Mouse (Mus musculus) hindbrain, embryonic 15.5 days (tissue): ENCODE results near the gene Tenm3. TPM values are rescaled to one million over a fixed set of nuclear protein-coding genes. Genes with fewer than 3 reads are reported as not detected.

Experiments used
- ATAC-seq: fragments of 200-750 bp; cut with Nextera tagmentation; 2 replicates; pipeline ENCODE4 v1.8.0; 2017; ENCODE audit warnings: low read depth, moderate number of reproducible peaks, moderate TSS enrichment; ENCODE audit not compliant: low FRiP score
- H3K27ac ChIP-seq: fragments of 300-500 bp; sonication (generic); replicated peaks from 2 replicates; pipeline ENCODE4 v1.5.1; 2015; ENCODE audit warnings: mild to moderate bottlenecking, inconsistent platforms
- H3K27me3 ChIP-seq: fragments of 300-500 bp; sonication (generic); 2 replicates; pipeline ENCODE4 v1.6.1; 2015; ENCODE audit warnings: control low read depth, inconsistent platforms
- H3K36me3 ChIP-seq: fragments of 300-500 bp; sonication (generic); 2 replicates; pipeline ENCODE4 v1.6.1; 2015; ENCODE audit warnings: control low read depth, inconsistent platforms
- H3K4me1 ChIP-seq: fragments of 300-500 bp; sonication (generic); replicated peaks from 2 replicates; pipeline ENCODE4 v1.6.1; 2015; ENCODE audit warnings: control low read depth, inconsistent platforms
- H3K4me2 ChIP-seq: fragments of 300-500 bp; sonication (generic); 2 replicates; pipeline ENCODE4 v1.6.1; 2015; ENCODE audit warnings: moderate library complexity, mild to moderate bottlenecking, inconsistent platforms
- H3K4me3 ChIP-seq: fragments of 300-500 bp; sonication (generic); 2 replicates; pipeline ENCODE4 v1.5.1; 2015; ENCODE audit warnings: mild to moderate bottlenecking, inconsistent platforms
- H3K9ac ChIP-seq: fragments of 300-500 bp; sonication (generic); 2 replicates; pipeline ENCODE4 v1.6.1; 2015; ENCODE audit warnings: inconsistent platforms
- H3K9me3 ChIP-seq: fragments of 300-500 bp; sonication (generic); 2 replicates; pipeline ENCODE4 v1.6.1; 2016; ENCODE audit warnings: control low read depth, inconsistent platforms
- WGBS: fragments of 180-500 bp; shearing (Covaris S2); methylation state at CpG from one replicate; pipeline ENCODE4 v1.1.7; 2015; 5-methylcytosine and 5-hydroxymethylcytosine counted together
- polyA plus RNA-seq: library from polyadenylated mRNA; unstranded; fragments of >200 nt; fragmentation: Nextera tagmentation; extraction: Ambion mirVana; gene quantifications from 2 replicates; pipeline ENCODE4 v1.2.1, GENCODE M21; 2015

Tenm3 gene
- polyA plus RNA-seq, 1 experiment from 2014 or later, result 32.7 TPM

GRCm38 (mm10) chr8:48842516-48842990, 1.2 kb downstream of the Tenm3 start:
- peak; percentile 4 for ATAC-seq
- H3K4me1 ChIP-seq, result peaks cover 29% of the 10 kb centered on the region
- peak overlapping the region; percentile 94 for H3K4me2 ChIP-seq
- H3K27me3 ChIP-seq, result peaks cover 21% of the 10 kb centered on the region
- peak overlapping the region; percentile 84 for H3K4me3 ChIP-seq
- WGBS, result 0% methylated on average over 8 of the region's 11 CpGs
- no peaks in the 10 kb centered on the region for H3K36me3 ChIP-seq
- H3K9me3 ChIP-seq, result no peaks in the 10 kb centered on the region
- peak overlapping the region; percentile 62 for H3K9ac ChIP-seq
- peak overlapping the region; percentile 83 for H3K27ac ChIP-seq

DNA sequence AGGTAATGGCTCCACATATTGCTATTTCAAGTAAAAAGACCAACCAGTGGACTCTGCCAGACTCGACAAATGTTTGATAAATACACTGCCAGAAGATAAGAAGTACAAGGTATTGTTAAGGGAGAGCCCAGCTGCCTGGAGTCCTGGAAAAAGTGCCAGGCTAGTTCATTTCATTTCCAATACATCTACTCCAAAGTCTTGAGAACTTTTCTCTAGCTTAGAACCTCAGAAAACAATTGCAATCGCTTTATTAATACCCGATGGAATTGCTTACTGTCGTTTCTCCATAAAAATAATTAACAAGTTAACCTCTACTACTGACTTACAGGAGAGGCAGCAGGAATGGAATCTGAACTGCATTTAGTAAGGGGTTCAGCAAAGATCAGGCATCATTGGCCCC, 1.7 kb downstream of the Tenm3 start:
- Histone ChIP-seq H3K27ac (no peak overlapping the region), H3K27me3 (peaks cover 21% of the 10 kb centered on the region), H3K4me1 (peaks cover 29% of the 10 kb centered on the region), H3K4me2 (peak overlapping the region; percentile 94), H3K9ac (no peak overlapping the region), H3K36me3 (no peaks in the 10 kb centered on the region), H3K9me3 (no peaks in the 10 kb centered on the region), H3K4me3 (peak overlapping the region; percentile 84)
- 8% methylated on average over 4 of the region's 4 CpGs for WGBS
- ATAC-seq, result no peak

- ATAC-seq, result no peak
- Histone ChIP-seq H3K4me2 (no peak overlapping the region), H3K4me3 (no peak overlapping the region), H3K27ac (no peak overlapping the region), H3K9me3 (no peaks in the 10 kb centered on the region), H3K36me3 (no peaks in the 10 kb centered on the region), H3K4me1 (no peaks in the 10 kb centered on the region), H3K27me3 (0 out of 2 replicates have a peak, but pooled peaks cover 3% of the 10 kb centered on the region), H3K9ac (no peak overlapping the region)
- WGBS, result 70% methylated on average over 2 of the region's 2 CpGs
Observed at GRCm38 (mm10) chr8:48835745-48836144, 8.0 kb downstream of the Tenm3 start.

DNA sequence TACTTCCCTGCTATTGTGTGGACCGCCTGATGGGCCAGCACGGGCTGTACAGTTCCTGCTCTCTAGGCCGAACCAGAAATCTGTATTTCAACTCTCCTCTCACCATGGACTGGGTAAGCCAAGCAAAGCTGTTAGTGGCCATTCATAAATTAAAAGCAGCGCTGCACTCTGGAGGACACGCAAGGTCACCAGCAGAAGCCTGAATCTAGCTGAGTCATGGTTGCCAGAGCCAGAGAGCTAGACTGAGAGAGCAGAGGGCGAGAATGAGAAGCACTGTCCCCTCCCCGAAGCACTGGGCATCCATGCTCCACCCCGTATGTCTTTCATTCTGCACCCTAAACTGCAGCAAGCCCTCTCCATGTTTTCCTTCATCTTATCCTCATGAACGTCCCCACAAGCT, 16.3 kb downstream of the Tenm3 start:
- Histone ChIP-seq H3K4me3 (no peak overlapping the region), H3K9ac (no peak overlapping the region), H3K27me3 (no peaks in the 10 kb centered on the region), H3K9me3 (no peaks in the 10 kb centered on the region), H3K4me2 (no peak overlapping the region), H3K36me3 (no peaks in the 10 kb centered on the region), H3K27ac (no peak overlapping the region), H3K4me1 (no peaks in the 10 kb centered on the region)
- ATAC-seq, result no peak
- WGBS, result 71% methylated on average over 9 of the region's 9 CpGs

DNA sequence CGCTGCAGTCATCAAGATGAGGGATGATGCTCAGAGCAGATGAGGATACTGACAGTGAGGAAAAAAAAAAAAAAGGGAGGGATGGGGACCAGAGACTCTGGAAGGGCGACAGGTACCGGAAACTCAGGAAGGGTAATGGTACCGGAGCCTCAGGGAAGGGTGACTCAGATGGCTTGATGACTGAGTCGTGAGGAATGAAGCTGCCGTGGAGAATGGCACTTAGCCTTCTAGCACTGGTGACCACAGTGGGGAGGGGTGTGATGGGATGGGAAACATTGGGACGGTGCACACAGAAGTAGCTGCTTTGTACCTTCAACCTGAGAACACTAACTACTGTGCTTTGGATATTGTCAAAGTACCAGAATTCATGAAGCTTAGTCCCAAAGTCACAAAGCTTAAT, 18.1 kb downstream of the Tenm3 start:
- 96% methylated on average over 7 of the region's 7 CpGs for WGBS
- no peak overlapping the region for H3K9ac ChIP-seq
- H3K4me2 ChIP-seq, result no peak overlapping the region
- H3K36me3 ChIP-seq, result no peaks in the 10 kb centered on the region
- H3K4me1 ChIP-seq, result no peaks in the 10 kb centered on the region
- no peak overlapping the region for H3K27ac ChIP-seq
- no peaks in the 10 kb centered on the region for H3K27me3 ChIP-seq
- H3K9me3 ChIP-seq, result no peaks in the 10 kb centered on the region
- no peak for ATAC-seq
- no peak overlapping the region for H3K4me3 ChIP-seq

- 90% methylated on average over 4 of the region's 4 CpGs for WGBS
Observed at GRCm38 (mm10) chr8:48822291-48822690, 21.5 kb downstream of the Tenm3 start.

GRCm38 (mm10) chr8:48819962-48820361, 23.8 kb downstream of the Tenm3 start:
- H3K27me3 ChIP-seq, result no peaks in the 10 kb centered on the region
- H3K4me2 ChIP-seq, result no peak overlapping the region
- no peaks in the 10 kb centered on the region for H3K4me1 ChIP-seq
- no peaks in the 10 kb centered on the region for H3K9me3 ChIP-seq
- no peak overlapping the region for H3K27ac ChIP-seq
- no peaks in the 10 kb centered on the region for H3K36me3 ChIP-seq
- no peak overlapping the region for H3K9ac ChIP-seq
- 51% methylated on average over 6 of the region's 6 CpGs for WGBS
- no peak overlapping the region for H3K4me3 ChIP-seq
- ATAC-seq, result no peak

More at GRCm38 (mm10) chr8:48822291-48822690, 21.5 kb downstream of the Tenm3 start:
- no peak overlapping the region for H3K9ac ChIP-seq
- H3K27me3 ChIP-seq, result no peaks in the 10 kb centered on the region
- no peak overlapping the region for H3K27ac ChIP-seq
- no peak overlapping the region for H3K4me2 ChIP-seq
- no peak for ATAC-seq
- no peak overlapping the region for H3K4me3 ChIP-seq
- H3K36me3 ChIP-seq, result no peaks in the 10 kb centered on the region
- no peaks in the 10 kb centered on the region for H3K4me1 ChIP-seq
- H3K9me3 ChIP-seq, result no peaks in the 10 kb centered on the region

GRCm38 (mm10) chr8:48819348-48819747, 24.4 kb downstream of the Tenm3 start:
- WGBS, result 74% methylated on average over 5 of the region's 5 CpGs
- no peaks in the 10 kb centered on the region for H3K36me3 ChIP-seq
- H3K27me3 ChIP-seq, result no peaks in the 10 kb centered on the region
- no peak overlapping the region for H3K4me3 ChIP-seq
- no peaks in the 10 kb centered on the region for H3K9me3 ChIP-seq
- H3K4me1 ChIP-seq, result no peaks in the 10 kb centered on the region
- H3K9ac ChIP-seq, result no peak overlapping the region
- no peak overlapping the region for H3K27ac ChIP-seq
- no peak overlapping the region for H3K4me2 ChIP-seq
- no peak for ATAC-seq

DNA sequence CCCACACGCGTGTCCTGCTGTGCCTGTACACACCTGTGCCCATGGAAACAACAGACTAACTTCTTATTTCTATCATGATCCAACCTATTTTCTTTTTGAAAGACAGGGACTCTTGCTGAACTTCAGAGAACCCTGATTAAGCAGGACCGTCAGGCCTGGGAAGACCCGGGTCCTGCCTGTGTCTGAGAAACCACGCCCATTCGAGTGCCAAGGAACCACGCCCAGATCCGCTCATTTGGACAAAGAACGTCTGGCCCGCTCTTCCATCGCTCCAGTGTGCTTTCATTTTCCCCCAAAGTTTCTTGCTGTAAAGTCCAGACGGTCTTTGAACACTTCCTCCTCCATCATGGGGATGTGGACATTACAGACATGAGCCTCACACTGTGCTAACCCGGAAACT, 26.8 kb downstream of the Tenm3 start:
- H3K36me3 ChIP-seq, result no peaks in the 10 kb centered on the region
- H3K9ac ChIP-seq, result no peak overlapping the region
- 55% methylated on average over 13 of the region's 13 CpGs for WGBS
- no peaks in the 10 kb centered on the region for H3K4me1 ChIP-seq
- no peaks in the 10 kb centered on the region for H3K9me3 ChIP-seq
- no peak for ATAC-seq
- H3K27me3 ChIP-seq, result no peaks in the 10 kb centered on the region
- H3K27ac ChIP-seq, result no peak overlapping the region
- H3K4me3 ChIP-seq, result no peak overlapping the region
- H3K4me2 ChIP-seq, result no peak overlapping the region

GRCm38 (mm10) chr8:48812196-48812741, 31.5 kb downstream of the Tenm3 start:
- H3K27ac ChIP-seq, result no peak overlapping the region
- H3K36me3 ChIP-seq, result no peaks in the 10 kb centered on the region
- H3K27me3 ChIP-seq, result no peaks in the 10 kb centered on the region
- no peak overlapping the region for H3K4me2 ChIP-seq
- no peaks in the 10 kb centered on the region for H3K9me3 ChIP-seq
- 96% methylated on average over 1 of the region's 1 CpGs for WGBS
- no peak overlapping the region for H3K4me3 ChIP-seq
- no peak for ATAC-seq
- H3K4me1 ChIP-seq, result no peaks in the 10 kb centered on the region
- H3K9ac ChIP-seq, result no peak overlapping the region

- Histone ChIP-seq H3K4me2 (no peak overlapping the region), H3K9me3 (no peaks in the 10 kb centered on the region), H3K9ac (no peak overlapping the region), H3K4me1 (no peaks in the 10 kb centered on the region), H3K27me3 (no peaks in the 10 kb centered on the region), H3K36me3 (no peaks in the 10 kb centered on the region), H3K27ac (no peak overlapping the region), H3K4me3 (no peak overlapping the region)
- no peak for ATAC-seq
- 77% methylated on average over 1 of the region's 1 CpGs for WGBS
Observed at GRCm38 (mm10) chr8:48810615-48811014, 33.1 kb downstream of the Tenm3 start.

GRCm38 (mm10) chr8:48809104-48809503, 34.6 kb downstream of the Tenm3 start:
- no peaks in the 10 kb centered on the region for H3K9me3 ChIP-seq
- H3K36me3 ChIP-seq, result no peaks in the 10 kb centered on the region
- no peaks in the 10 kb centered on the region for H3K27me3 ChIP-seq
- WGBS, result 75% methylated on average over 3 of the region's 3 CpGs
- no peaks in the 10 kb centered on the region for H3K4me1 ChIP-seq
- no peak overlapping the region for H3K4me3 ChIP-seq
- H3K4me2 ChIP-seq, result no peak overlapping the region
- no peak overlapping the region for H3K27ac ChIP-seq
- no peak for ATAC-seq
- no peak overlapping the region for H3K9ac ChIP-seq

- Histone ChIP-seq H3K27ac (no peak overlapping the region), H3K4me2 (no peak overlapping the region), H3K9me3 (no peaks in the 10 kb centered on the region), H3K27me3 (no peaks in the 10 kb centered on the region), H3K9ac (no peak overlapping the region), H3K4me1 (no peaks in the 10 kb centered on the region), H3K36me3 (no peaks in the 10 kb centered on the region), H3K4me3 (no peak overlapping the region)
- 90% methylated on average over 8 of the region's 8 CpGs for WGBS
- no peak for ATAC-seq
Observed at GRCm38 (mm10) chr8:48803070-48803469, 40.7 kb downstream of the Tenm3 start.
